Comparison of ENCODE assay signal across 9 mouse cellular contexts in genomic region chr10:64075944-64076343, GRCm38 (mm10). TPM values are rescaled to one million over a fixed set of nuclear protein-coding genes. Genes with fewer than 3 reads are reported as not detected.
DNase-seq lines count a peak whose midpoint lies in the region; ATAC-seq and TF ChIP-seq lines count a peak whose summit lies in the region.
"Had no signal": no experiment of that assay in that cellular context is flagged by ENCODE, and none has a peak within 500 bp of the region (broad histone marks: within the 10 kb centered on the region; RNA-seq: fewer than 3 reads in every experiment).

No protein-coding gene starts in this region.

- peak; percentile 26 for DNase-seq in lung, postnatal 0 days (ENCODE audit: low spot score)
- no peak for DNase-seq in lung, adult 2 months
- peak; percentile 42 to 65 for DNase-seq in cerebellum, postnatal 14 days
- DNase-seq in heart, postnatal 10 days = peak; percentile 54
- DNase-seq in thymus, postnatal 10 days (ENCODE audit: low spot score in 2 of 2) = no peak
- DNase-seq in c-Kit-positive CD71-positive TER-119-positive erythroid progenitor cells, embryonic 14.5 days (ENCODE audit: low spot score) = no peak
- DNase-seq in liver, postnatal 0 days = no peak

- H3K4me1 ChIP-seq in lung, postnatal 0 days (ENCODE audit: insufficient read depth, low read depth, low read length) = no peaks in the 10 kb centered on the region; the same call in 1 of the 2 replicates
- peaks cover 3% of the 10 kb centered on the region; the same call in 1 of the 2 replicates for H3K4me1 ChIP-seq in lung, adult 2 months (ENCODE audit: control insufficient read depth, insufficient read depth, low read length)
- H3K4me1 ChIP-seq in midbrain, embryonic 16.5 days (ENCODE audit: control insufficient read depth, insufficient read depth, low read length) = peaks cover 13% of the 10 kb centered on the region
- H3K4me1 ChIP-seq in liver, postnatal 0 days (ENCODE audit: insufficient read depth) = no peaks in the 10 kb centered on the region

- intact Hi-C loops in heart, postnatal 10 days (cut with DNase I) = no loop called here

- H3K27me3 ChIP-seq in lung, postnatal 0 days (replicated peaks; ENCODE audit: insufficient read depth, low read length) = no peaks in the 10 kb centered on the region
- H3K27me3 ChIP-seq in midbrain, embryonic 16.5 days (ENCODE audit: control insufficient read depth, insufficient read depth, low read depth, low read length) = no peaks in the 10 kb centered on the region
- H3K27me3 ChIP-seq in liver, postnatal 0 days (ENCODE audit: insufficient read depth, low read length) = no peaks in the 10 kb centered on the region

- H3K9ac ChIP-seq in lung, postnatal 0 days (replicated peaks; ENCODE audit: low read depth) = no peak overlapping the region
- no peak overlapping the region for H3K9ac ChIP-seq in midbrain, embryonic 16.5 days (ENCODE audit: low read depth, low read length)
- no peak overlapping the region for H3K9ac ChIP-seq in liver, postnatal 0 days (replicated peaks)

- H3K4me2 ChIP-seq in lung, postnatal 0 days (replicated peaks; ENCODE audit: low read depth, low read length) = peak overlapping the region; percentile 33; the same call in 1 of the 2 replicates
- H3K4me2 ChIP-seq in midbrain, embryonic 16.5 days (ENCODE audit: low read length) = peak overlapping the region; percentile 41
- H3K4me2 ChIP-seq in liver, postnatal 0 days (ENCODE audit: low read depth, low read length) = no peak overlapping the region

- peak; percentile 59; the same call in 1 of the 2 replicates for ATAC-seq in lung, postnatal 0 days
- ATAC-seq in midbrain, embryonic 16.5 days = peak; percentile 75
- ATAC-seq in liver, postnatal 0 days = no peak

- H3K9me3 ChIP-seq in lung, postnatal 0 days (ENCODE audit: low read length) = no peaks in the 10 kb centered on the region
- H3K9me3 ChIP-seq in midbrain, embryonic 16.5 days (replicated peaks; ENCODE audit: control insufficient read depth, low read length, poor library complexity, severe bottlenecking) = no peaks in the 10 kb centered on the region
- H3K9me3 ChIP-seq in liver, postnatal 0 days (ENCODE audit: low read length) = no peaks in the 10 kb centered on the region

- no peak overlapping the region for H3K27ac ChIP-seq in lung, postnatal 0 days (ENCODE audit: low read length)
- H3K27ac ChIP-seq in midbrain, embryonic 16.5 days (ENCODE audit: low read length) = no peak overlapping the region
- H3K27ac ChIP-seq in liver, postnatal 0 days (ENCODE audit: low read depth) = no peak overlapping the region
- H3K27ac ChIP-seq: heart, adult 2 months had no signal

- WGBS in lung, postnatal 0 days = 28% methylated on average over 5 of the region's 5 CpGs
- 26% methylated on average over 5 of the region's 5 CpGs for WGBS in lung, adult 2 months
- WGBS in midbrain, embryonic 16.5 days = 35% methylated on average over 5 of the region's 5 CpGs
- 29% methylated on average over 5 of the region's 5 CpGs for WGBS in liver, postnatal 0 days (ENCODE audit: insufficient replicate concordance)

- no peak for TF ChIP-seq CTCF in lung, postnatal 0 days (IDR thresholded peaks at IDR 0.05)
- TF ChIP-seq CTCF in lung, adult 2 months (IDR thresholded peaks at IDR 0.05; ENCODE audit: insufficient read depth, low read length) = no peak
- no peak for TF ChIP-seq CTCF in liver, postnatal 0 days (IDR thresholded peaks at IDR 0.05; ENCODE audit: low read depth)

- no peak for TF ChIP-seq POLR2A in lung, adult 2 months (IDR thresholded peaks at IDR 0.05; ENCODE audit: borderline replicate concordance, extremely low read depth, low read depth, low read length)

- H3K4me3 ChIP-seq in lung, postnatal 0 days (ENCODE audit: low read depth, low read length) = no peak overlapping the region
- no peak overlapping the region for H3K4me3 ChIP-seq in lung, adult 2 months (replicated peaks; ENCODE audit: extremely low read depth, low read depth, low read length)
- no peak overlapping the region for H3K4me3 ChIP-seq in midbrain, embryonic 16.5 days (ENCODE audit: low read depth, low read length)
- no peak overlapping the region for H3K4me3 ChIP-seq in liver, postnatal 0 days (ENCODE audit: low read depth, low read length)
- H3K4me3 ChIP-seq: heart, adult 2 months had no signal

- H3K36me3 ChIP-seq in lung, postnatal 0 days (ENCODE audit: insufficient read depth, low read length) = no peaks in the 10 kb centered on the region
- H3K36me3 ChIP-seq in midbrain, embryonic 16.5 days (ENCODE audit: control insufficient read depth, insufficient read depth, low read length) = no peaks in the 10 kb centered on the region
- no peaks in the 10 kb centered on the region for H3K36me3 ChIP-seq in liver, postnatal 0 days (replicated peaks; ENCODE audit: insufficient read depth, low read length)

- TF ChIP-seq EP300 in lung, postnatal 0 days (IDR thresholded peaks at IDR 0.05) = no peak
- TF ChIP-seq EP300 in liver, postnatal 0 days (IDR thresholded peaks at IDR 0.05; ENCODE audit: low read depth) = no peak

RNA-seq across cellular contexts. Expression of gene Lrrtm3, which starts 14.1 kb away (rescaled TPM):
- polyA plus RNA-seq in lung, postnatal 0 days (2015; fragmentation: Nextera tagmentation; extraction: Ambion mirVana) = 0.11 and 0.14 TPM in 2 replicates
- 0.11 and 0.24 TPM in 2 replicates for polyA plus RNA-seq in lung, adult 2 months (2012; rRNA removed)
- total RNA-seq in heart, postnatal 10 days (2021) = under 1 TPM; 0.19 to 0.52 TPM
- 41.9 and 51.7 TPM in 2 replicates for polyA plus RNA-seq in midbrain, embryonic 16.5 days (2015; fragmentation: Nextera tagmentation; extraction: Ambion mirVana)
- 0.05 and 0.07 TPM in 2 replicates for polyA plus RNA-seq in liver, postnatal 0 days (2015; fragmentation: Nextera tagmentation; extraction: Ambion mirVana)

Comparison
In these comparisons a context has a peak if more than half of its experiments do, and no peak if none do; other contexts are left out.
1. DNase-seq: peak in lung, postnatal 0 days (single experiment), cerebellum, postnatal 14 days (2 of 2) and heart, postnatal 10 days (2 of 2); none in lung, adult 2 months (single experiment), thymus, postnatal 10 days (0 of 2), c-Kit-positive CD71-positive TER-119-positive erythroid progenitor cells, embryonic 14.5 days (single experiment) and liver, postnatal 0 days (single experiment).
2. RNA of gene Lrrtm3, which starts 14.1 kb away (polyA plus RNA-seq): 41.9 to 51.7 TPM in midbrain, embryonic 16.5 days; 0.11 to 0.24 TPM in lung, adult 2 months, 0.11 to 0.14 TPM in lung, postnatal 0 days and 0.05 to 0.07 TPM in liver, postnatal 0 days; every median in the first group is over 10 times any median in the second.